ENCODE assay signal across 9 mouse cellular contexts in the genomic region with DNA sequence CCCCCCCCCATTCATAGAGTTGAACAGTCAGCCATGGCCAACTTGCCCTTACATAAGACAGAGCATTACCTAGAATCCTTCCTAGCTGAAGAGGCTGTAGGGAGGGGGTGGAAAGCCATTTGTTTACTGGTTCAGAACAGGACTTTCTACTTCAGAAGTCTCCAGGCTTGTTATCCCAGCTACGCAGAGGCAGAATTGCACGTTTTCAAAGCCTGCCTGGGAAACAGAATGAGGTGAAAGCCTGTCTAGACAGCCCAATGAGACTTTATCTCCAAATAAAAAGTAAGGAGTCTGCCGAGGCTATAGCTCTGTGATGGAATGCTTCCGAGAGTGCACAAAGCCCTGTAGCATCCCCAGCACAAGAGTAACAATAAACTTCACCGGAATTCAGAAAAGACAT.
DNase-seq lines count a peak whose midpoint lies in the region; ATAC-seq and TF ChIP-seq lines count a peak whose summit lies in the region.
"Had no signal": no experiment of that assay in that cellular context is flagged by ENCODE, and none has a peak within 500 bp of the region (broad histone marks: within the 10 kb centered on the region; RNA-seq: fewer than 3 reads in every experiment).

No protein-coding gene starts in this region.

- no peak overlapping the region for H3K4me3 ChIP-seq in cortical plate, adult 2 months (ENCODE audit: insufficient read depth, low read length)
- H3K4me3 ChIP-seq in forebrain, embryonic 13.5 days, result no peak overlapping the region
- H3K4me3 ChIP-seq in macrophage (ENCODE audit: inconsistent target), result no peak overlapping the region

- H3K4me1 ChIP-seq in cortical plate, adult 2 months (ENCODE audit: control insufficient read depth, insufficient read depth, low read length), result peaks cover 35% of the 10 kb centered on the region
- H3K4me1 ChIP-seq in forebrain, embryonic 13.5 days, result peaks cover 97% of the 10 kb centered on the region

- TF ChIP-seq CTCF in cortical plate, adult 2 months (IDR thresholded peaks at IDR 0.05; ENCODE audit: extremely low read depth, insufficient read depth, low read length), result no peak

- no peaks in the 10 kb centered on the region for H3K79me2 ChIP-seq in macrophage (ENCODE audit: inconsistent target)

- H3K9ac ChIP-seq in forebrain, embryonic 13.5 days, result no peak overlapping the region

- peak; percentile 22 for DNase-seq in kidney, adult 18-20 months
- no peak for DNase-seq in kidney, postnatal 25 days
- DNase-seq in right cerebral cortex, postnatal 36 days (ENCODE audit: low spot score in 2 of 2), result no peak
- no peak for DNase-seq in Muller cell, postnatal 12 days (ENCODE audit: inconsistent ontology term)
- no peak for DNase-seq in right cerebral cortex, postnatal 4 days

- H3K27ac ChIP-seq in cortical plate, adult 2 months (ENCODE audit: insufficient read depth, low read length), result peak overlapping the region; percentile 15; the same call in 1 of the 2 replicates
- H3K27ac ChIP-seq in forebrain, embryonic 13.5 days, result peak overlapping the region; percentile 99
- peak overlapping the region; percentile 95; the same call in 1 of the 2 replicates for H3K27ac ChIP-seq in macrophage

- no peak overlapping the region for H3K4me2 ChIP-seq in forebrain, embryonic 13.5 days

- no peaks in the 10 kb centered on the region for H3K27me3 ChIP-seq in forebrain, embryonic 13.5 days

- H3K9me3 ChIP-seq in forebrain, embryonic 13.5 days (replicated peaks), result no peaks in the 10 kb centered on the region
- H3K9me3 ChIP-seq: G1E had no signal

- WGBS in forebrain, embryonic 13.5 days, result 43% methylated on average over 5 of the region's 5 CpGs
- 84% methylated on average over 5 of the region's 5 CpGs for WGBS in macrophage (ENCODE audit: missing documents)

- TF ChIP-seq POLR2A in cortical plate, adult 2 months (IDR thresholded peaks at IDR 0.05; ENCODE audit: extremely low read depth, insufficient read depth, low read length), result no peak

- H3K36me3 ChIP-seq in forebrain, embryonic 13.5 days (ENCODE audit: poor library complexity, severe bottlenecking), result no peaks in the 10 kb centered on the region
- no peaks in the 10 kb centered on the region for H3K36me3 ChIP-seq in macrophage (ENCODE audit: inconsistent target)
- H3K36me3 ChIP-seq: G1E had no signal

- no peak for ATAC-seq in forebrain, embryonic 13.5 days

Comparison
In these comparisons a context has a peak if more than half of its experiments do, and no peak if none do; other contexts are left out.
1. H3K27ac ChIP-seq: peak in every context shown above with its lines; median percentile 99 in forebrain, embryonic 13.5 days; 95 in macrophage; 15 in cortical plate, adult 2 months.